Mouse (Mus musculus): ENCODE measurements around the gene Ermard.

Ermard gene

DNA sequence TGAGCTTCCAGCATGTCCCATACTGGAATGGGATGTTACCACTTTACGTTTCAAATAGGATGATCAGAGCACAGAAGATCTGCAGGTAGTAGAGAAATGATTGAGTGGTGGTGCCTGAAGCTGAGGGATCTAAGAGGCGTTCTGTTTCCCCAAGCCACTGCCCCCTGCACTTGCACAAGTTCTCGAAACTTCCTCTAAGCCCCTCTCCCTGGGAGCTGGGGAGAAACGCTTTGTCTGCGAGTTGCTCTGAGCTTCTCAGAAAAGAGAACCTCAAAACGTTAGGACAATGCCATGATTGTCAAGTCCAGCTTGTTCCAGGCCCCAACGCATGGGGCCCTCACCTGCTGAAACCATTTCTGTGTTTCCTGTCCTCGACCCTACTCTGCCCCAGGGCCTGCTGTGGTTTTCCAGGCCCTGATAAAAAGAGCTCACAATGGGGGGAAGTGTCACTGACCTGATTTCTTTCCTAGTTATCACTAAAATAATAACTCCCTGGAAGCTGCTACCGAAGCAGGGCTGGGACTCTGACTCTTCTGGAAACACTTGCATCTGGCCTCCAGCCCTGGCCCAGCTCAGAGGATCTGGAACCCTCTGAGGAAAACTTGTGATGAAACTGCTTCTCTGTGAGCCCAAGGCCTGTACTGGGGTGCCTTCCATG lies 88.8 kb downstream of the Ermard start:
- DNase-seq = no peak

DNA sequence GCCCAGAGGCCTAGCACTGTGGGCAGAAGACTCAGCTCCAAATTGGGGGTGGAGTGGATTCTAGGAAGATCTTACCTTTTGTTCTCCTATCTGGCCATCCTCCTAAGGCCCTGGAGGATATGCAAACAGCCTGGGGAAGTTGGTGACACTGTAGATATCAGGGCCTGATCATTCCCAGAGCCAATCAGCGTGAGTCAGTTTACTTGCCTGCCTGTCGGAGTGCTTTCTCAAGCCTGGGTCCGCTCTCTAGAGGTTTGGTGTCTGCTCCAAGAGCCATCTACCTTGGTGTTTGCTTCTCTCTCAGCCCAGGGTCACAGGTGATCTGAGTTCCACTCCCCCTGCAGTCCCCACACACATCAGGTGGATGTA lies 89.3 kb downstream of the Ermard start:
- no peak for DNase-seq

DNA sequence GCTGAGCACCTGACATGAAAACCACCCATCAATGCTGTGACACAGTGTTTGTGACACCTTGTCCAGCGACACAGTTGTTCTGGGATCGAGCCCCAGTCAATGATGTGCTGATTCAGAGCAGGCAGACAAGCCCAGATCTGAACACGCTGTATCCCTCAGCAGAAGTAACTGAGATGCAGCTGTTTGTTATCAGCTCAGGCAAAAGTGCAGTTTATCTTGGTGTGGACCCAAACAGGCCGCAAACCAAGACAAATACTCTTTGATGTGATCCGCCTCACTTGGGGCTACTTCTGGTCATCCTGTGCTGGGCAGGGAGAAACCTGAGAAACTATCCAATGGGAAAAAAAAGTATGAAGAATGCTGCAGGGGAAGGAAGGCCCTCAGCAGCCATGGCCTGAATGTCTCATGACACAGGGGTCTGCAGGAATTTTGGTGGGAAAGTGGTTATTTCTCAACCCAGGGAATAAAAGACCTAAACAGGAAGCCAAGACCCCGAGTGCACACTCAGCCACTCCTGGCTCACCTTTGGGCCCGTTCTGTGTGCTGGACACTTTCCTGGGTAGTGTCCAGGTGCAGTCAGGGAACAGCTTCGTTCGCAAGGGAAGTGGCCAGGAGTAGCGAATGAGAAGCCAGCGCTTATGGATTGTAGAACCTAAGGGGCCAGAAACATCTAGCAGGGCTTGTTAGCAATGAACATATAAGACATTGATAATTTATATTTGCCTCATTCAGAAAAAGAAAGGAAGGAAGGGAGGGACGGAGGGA lies 94.1 kb downstream of the Ermard start:
- DNase-seq = no peak

DNA sequence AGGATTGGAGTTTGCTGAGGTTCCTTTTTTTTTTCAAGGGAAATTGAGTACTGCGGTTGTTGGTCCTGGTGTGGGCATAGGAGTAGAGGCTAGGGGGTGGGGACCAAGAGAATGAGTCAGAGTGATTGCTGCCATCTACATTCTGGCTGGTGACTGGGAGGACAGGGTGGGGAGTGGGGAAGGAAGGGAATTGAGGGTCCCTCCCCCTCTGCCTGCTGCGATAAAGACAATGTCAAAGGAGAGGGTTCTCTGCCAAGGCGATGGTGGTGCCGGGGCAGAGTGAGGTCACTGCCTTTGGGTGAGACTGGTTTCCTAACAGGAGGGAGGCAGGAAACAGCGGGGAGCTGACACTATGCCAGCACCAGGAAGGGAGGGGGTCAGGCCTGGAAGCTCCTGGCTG lies 96.4 kb downstream of the Ermard start:
- DNase-seq = peak; percentile 6 to 15
